Mouse (Mus musculus) left cerebral cortex, postnatal 25 days (tissue): ENCODE measurements around the gene Pamr1. TPM values are rescaled to one million over a fixed set of nuclear protein-coding genes. Genes with fewer than 3 reads are reported as not detected.

Experiments
- DNase-seq, 2 experiments: peaks; one replicate each; pipeline ENCODE4 v3.0.0; 2022; ENCODE audit warnings: low spot score in 2 of 2, mixed read lengths in 1 of 2
- intact Hi-C: fragments of 180-260 bp; cut with DNase I; formaldehyde crosslinking; loops from one replicate; pipeline ENCODE4 v1.15.1; 2025
- total RNA-seq, 2 experiments: library from RNA; stranded (reverse); gene quantifications; 2 replicates each; pipeline ENCODE4 v1.2.3; 2021

Gene Pamr1
- total RNA-seq, 2 experiments from 2014 or later: 35.2 to 36.6 TPM

DNA sequence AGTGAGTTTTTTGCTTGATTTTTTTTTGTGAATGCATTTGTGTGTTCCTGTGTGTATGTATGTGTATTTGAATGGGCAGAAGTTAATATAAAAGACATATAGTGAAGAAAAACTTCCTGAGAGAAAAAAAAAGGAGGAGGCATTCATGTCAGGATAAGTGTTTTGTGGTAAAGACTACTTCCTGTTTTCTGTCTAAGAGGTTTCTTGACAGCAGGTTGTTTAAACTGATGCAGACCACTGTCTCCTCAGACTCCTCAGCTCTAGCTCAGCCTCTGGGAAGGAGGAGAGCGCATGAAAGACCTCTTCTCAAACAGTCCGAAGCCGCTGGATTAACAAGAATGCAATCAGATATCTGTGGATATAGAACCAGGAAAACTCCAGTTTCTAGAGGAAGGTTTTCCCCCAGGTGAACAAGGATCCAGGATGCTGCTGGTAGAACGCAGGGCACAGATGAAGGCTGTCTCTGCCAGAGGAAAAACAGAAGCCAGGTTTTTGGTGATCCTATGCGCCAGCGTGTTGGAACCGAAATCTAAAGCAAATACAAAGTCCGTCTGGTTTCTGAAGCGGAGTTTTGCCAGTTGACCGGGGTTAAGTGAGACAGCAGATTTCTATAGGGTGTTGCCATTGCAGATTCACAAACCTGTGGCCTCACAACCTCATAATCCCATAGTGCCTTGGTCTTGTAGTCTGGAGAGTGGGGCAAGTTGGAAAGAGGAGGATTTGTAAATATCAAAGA is 45.8 kb downstream of the Pamr1 start:
- no peak for DNase-seq
- intact Hi-C loops: loop anchor here (5.0 kb wide), 2 partner anchors 37 to 147 kb away; no protein-coding TSS in a partner anchor

DNA sequence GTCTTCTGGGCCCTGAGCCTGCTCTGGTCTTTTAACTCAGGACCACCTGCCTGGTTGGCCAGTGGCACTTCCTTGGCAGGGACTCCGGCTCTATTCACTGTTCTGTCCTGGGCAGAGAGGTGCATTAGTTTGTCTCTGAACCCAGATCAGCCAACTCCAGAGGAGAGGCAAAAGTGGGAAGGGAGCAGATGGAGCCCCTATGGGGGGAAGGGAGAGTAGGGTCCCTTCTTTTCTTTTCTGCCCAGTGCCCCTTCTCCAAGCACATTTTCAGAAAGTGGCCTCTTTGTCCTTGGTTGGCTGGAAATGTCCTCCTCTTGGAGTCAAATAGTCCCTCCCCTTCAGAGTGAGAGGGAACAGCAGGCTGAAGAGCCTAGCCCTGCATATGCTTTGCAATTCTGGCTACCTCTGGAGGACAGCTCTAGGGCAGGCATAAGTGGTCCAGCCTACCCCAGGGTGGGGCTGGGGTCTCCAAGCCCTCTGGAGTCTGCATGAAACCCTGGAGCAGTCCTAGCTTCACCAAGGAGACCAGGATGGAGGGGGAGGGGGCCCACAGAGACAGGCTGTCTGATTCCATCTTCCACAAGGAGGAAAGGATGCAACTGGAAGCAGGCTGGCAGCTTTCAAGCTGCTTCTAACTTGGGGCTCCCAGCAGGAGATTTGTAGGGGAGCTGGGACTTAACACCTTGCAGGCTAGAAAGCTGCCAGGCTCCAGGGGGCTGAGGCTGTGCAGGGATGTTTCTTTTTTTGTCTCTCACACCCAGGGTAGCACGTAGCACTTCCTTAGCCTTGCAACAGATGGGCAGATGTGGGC is 49.3 kb downstream of the Pamr1 start:
- intact Hi-C loops: loop anchor here (5.0 kb wide), 2 partner anchors 33 to 143 kb away; no protein-coding TSS in a partner anchor

DNA sequence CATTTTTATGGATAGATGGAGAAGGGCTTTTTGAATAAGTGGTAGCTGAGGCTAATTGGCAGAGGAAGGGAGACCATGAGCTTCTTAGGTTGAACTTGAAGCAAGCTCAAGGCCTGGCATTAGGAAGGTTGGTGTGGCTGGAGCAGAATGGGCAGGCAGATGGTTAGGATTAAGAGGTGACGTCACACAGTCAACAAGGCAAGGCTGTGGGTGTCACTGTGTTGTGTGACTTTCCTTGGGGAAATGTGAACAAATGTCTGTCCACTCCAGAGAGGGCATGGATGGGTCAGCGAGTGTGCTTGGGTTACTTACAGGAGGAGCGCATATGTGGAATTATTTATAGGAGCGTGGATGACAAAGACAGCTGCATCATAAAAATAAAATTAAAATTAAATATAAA is 50.7 kb downstream of the Pamr1 start:
- intact Hi-C loops: no loop called here
- DNase-seq: no peak

More for the DNA sequence above, 49.3 kb downstream of the Pamr1 start:
- peak; percentile 75 to 97 for DNase-seq

DNA sequence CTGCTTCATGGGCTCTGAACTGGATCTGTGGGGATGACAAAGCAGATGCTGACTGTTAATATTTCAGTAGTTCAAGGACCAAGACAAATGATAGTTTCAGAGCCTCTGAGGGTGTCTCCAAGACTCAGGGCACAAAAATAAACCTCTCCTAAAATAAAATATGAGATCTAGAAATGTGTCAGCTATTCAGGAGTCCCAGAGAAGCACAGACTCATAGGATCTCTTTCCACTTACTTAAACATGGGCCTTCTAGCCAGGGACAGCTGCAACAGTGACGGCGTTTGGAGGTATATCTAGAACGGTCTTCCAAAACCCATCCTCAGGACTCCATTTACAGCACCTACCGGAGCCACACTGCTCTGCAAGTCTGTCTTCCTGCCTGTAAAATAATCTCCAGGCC is 60.7 kb downstream of the Pamr1 start:
- intact Hi-C loops: no loop called here
- DNase-seq: peak in 1 of 2 experiments; percentile 55

DNA sequence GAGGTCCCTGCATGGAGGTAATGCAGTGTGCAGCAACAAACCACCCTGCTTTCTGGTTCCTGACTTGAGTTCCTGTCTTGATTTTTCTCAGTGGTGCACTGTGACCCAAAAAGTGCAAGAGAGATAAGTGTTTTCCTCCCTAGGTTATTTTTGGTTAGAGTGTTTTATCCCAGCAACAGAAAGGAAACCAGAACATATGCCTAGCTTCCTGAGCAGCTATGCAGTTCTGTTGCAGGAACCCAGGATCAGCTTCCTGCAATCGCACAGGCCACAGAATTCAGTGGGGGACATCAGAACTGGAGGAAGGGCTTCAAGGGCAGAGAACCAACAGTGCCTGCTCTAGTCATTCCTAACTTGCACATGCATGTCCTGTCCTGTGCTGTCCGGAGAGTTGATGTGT is 66.8 kb downstream of the Pamr1 start:
- intact Hi-C loops: no loop called here
- DNase-seq: no peak

DNA sequence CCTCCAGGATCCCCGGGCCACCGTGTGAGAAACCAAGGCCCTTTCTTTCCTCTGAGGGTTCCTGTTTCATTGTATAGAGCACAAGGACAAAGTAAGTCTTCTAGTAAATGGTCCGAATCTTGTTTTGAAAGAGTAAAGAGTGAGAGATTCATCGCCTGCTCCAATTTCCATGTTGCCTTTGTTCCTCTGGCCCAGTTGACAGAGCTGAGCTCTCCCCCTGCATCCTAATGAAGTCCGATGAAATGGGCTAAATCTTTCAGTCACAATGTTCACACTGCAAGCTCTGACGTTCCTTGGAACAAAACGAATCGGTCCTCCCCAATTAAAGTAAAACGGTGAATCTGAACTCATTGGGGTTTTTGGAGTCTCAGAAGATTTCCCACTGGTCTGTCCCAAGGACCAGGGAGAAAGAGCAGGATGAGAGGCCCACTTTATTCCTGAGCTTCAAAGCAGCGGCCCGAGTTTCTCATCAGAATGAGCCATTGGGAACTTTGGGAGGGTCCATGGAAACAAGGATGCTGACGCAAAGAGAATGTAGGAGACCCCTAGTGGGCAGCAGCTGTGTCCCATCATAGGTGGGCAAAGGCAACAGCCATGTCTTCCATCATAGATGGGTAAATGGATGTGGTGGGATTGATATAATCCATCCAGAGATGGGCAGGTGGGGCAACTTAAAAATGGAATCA is 71.1 kb downstream of the Pamr1 start:
- peak in 1 of 2 experiments; percentile 62 for DNase-seq
- intact Hi-C loops: no loop called here

DNA sequence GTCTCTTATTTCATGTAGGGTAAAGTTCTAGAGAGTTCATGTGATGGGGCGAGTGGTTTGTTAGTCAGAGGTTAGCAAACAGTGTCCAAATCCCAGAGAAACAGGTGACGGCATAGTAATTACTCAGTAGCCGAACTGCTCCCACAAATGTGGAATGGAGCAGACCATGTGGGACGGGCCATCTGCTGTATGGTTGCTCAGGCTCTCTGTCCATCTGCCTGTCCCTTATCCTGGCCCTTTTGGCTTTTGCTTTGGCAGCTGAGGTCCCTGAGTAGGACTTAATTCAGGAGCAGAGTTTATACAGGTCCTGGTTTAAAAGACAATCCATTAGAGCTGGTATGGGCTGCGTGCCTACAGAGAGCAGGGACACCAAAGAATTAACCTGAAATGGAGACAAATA is 72.4 kb downstream of the Pamr1 start:
- intact Hi-C loops: loop anchor here (2.0 kb wide), 1 partner anchor 37 kb away; the partner anchor contains the start of gene Slc1a2
- no peak for DNase-seq

DNA sequence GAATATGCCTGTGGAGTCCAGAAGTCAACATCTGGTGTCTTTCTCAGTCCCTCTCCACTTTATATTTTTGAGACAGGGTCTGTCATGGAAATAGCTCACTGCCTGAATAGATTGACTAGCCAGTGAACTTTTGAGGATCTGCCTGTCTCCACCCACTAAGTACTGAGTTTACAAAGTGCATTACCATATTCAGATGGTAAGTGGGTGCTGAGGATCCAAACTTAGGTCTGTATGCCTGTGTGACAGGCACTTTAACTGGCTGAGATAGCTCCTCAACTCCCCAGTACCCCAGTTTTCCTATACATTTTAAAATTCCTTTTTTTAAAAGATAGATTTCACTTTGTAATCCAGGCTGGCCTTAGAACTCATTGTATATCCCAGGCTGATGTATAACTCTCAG is 73.1 kb downstream of the Pamr1 start:
- peak in 1 of 2 experiments; percentile 82 for DNase-seq
- intact Hi-C loops: loop anchor here (2.0 kb wide), 1 partner anchor 36 kb away; the partner anchor contains the start of gene Slc1a2

DNA sequence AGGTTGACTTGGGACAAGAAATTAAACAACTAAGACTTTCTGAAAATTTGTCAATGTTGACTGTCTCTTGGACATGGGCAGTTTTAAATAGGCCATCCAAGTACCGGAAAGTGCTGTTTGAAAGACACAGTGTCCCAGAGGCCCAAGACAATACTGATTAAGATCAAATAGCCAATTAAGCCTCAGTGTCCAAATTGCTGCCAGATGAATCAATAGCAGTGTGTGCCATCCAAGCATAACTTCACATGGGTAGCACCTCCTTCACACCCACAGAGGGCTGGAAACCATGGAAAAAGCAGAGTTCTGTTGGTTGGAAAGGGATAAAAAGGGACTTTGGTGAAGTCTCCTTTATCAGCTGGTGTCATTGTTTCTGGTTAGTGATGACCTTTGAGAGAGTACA is 74.7 kb downstream of the Pamr1 start:
- DNase-seq: peak in 1 of 2 experiments; percentile 48
- intact Hi-C loops: no loop called here

DNA sequence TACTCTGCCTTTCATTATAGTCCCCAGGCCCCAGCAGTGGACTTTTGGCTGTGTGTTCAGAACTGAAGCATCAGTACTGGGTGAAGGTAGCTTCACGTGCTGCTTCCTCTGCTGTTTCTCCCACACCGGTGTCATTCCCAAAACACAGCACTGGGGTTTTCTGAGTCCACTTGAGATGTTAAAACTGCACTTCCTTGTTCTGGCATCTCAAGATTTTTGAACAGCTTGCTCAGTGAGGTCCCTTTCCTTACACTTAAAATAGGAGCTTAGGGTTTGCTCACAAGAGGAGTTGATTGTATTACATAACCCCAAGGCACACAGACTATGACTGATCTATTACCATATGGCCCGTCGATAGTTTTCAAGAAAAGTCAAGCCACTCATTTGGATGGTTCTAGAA is 82.5 kb downstream of the Pamr1 start:
- DNase-seq: peak in 1 of 2 experiments; percentile 74

DNA sequence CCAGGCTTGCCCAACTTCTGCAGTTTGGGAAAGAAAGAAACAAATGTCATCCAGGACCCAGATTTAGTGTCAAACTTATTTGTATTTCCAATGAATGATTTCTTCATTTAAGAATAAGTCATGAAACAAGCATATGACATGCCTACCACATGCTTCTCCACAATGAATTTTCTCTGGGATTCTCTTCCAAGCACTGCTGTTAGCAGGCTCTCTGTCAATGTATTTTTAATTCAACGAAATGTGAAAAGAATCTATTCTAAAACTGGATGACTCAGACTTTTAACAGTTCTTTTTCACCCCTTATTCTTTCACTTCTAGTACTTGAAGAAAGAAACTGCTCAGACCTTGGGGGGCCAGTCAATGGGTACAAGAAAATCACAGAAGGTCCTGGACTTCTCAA is 84.2 kb downstream of the Pamr1 start:
- DNase-seq: peak in 1 of 2 experiments; percentile 75

More for the DNA sequence above, 82.5 kb downstream of the Pamr1 start:
- intact Hi-C loops: loop anchor here (5.0 kb wide), 1 partner anchor 35 kb away; no protein-coding TSS in a partner anchor

DNA sequence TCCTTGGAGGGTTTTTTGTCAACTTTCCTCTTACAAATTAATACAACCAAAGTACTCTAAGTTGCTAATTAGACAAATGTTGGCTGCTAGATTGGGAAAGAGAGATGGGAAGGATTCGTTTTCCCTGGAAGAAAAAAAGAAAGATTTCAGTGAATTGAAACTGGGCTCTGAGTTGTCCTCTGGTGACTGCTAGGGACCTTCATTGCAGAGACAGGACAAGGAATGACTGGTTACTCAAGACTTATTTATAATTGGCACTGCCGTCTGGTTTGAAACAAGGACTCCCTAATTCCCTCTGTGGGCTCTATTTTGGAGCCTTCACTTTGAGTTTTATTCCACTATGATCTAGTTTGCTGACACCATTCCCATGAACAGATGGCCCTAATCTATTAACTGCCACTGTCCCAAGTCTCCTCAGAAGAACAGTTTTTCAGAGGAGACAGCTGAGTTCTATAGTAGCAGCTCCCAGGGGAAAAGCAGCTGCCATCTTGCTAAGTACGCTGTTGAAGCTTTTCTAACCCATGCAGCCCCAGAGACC is 85.8 kb downstream of the Pamr1 start:
- intact Hi-C loops: loop anchor here (1.0 to 2.0 kb wide), 5 partner anchors 13 to 307 kb away; partner anchors contain the start of gene Slc1a2
- DNase-seq: peak in 1 of 2 experiments; percentile 62

More for the DNA sequence above, 84.2 kb downstream of the Pamr1 start:
- intact Hi-C loops: loop anchor here (2.0 to 5.0 kb wide), 5 partner anchors 15 to 309 kb away; no protein-coding TSS in a partner anchor

DNA sequence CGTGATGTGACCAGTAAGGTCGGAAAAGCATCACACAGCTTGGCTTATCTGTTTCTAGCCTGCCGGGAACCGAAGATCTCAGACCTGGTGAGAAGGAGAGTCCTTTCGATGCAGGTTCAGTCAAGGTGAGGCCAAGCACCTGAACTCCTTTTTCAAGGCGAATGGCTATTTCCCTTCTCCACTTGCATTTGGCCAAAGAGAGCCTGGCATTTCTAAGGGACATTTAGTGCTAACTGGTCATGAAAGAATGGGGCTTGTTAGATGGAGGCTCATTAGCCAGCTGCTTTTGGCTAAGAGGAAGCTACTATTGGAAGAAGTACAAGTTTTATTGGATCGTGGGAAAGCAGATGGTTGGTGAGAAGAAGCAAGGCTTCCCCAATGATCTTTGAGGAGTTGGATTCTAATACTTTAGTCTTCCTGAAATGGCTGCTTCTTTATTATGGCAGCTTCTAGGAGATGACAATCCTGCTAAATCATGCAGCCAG is 86.3 kb downstream of the Pamr1 start:
- DNase-seq: peak in 1 of 2 experiments; percentile 65
- intact Hi-C loops: loop anchor here (1.0 kb wide), 1 partner anchor 22 kb away; the partner anchor contains the start of gene Slc1a2

DNA sequence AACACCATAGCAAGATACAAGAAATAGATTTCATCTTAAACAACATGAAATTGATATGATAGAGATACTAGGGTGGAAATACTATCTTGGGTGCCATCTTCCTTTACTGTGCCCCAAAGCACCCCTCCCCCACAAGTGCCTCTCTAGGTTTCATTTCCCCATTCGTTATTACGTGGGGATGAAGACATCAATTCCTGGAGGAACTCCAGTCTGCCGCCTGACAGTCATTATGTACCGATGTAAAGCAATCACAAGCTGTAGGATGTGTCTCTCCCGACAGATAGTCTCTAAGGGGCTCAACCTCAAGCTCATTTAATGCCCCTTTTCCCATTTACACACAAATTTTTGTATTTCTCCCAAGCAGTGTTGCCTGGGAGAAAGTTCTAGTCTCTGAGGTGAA is 88.3 kb downstream of the Pamr1 start:
- no peak for DNase-seq
- intact Hi-C loops: no loop called here

DNA sequence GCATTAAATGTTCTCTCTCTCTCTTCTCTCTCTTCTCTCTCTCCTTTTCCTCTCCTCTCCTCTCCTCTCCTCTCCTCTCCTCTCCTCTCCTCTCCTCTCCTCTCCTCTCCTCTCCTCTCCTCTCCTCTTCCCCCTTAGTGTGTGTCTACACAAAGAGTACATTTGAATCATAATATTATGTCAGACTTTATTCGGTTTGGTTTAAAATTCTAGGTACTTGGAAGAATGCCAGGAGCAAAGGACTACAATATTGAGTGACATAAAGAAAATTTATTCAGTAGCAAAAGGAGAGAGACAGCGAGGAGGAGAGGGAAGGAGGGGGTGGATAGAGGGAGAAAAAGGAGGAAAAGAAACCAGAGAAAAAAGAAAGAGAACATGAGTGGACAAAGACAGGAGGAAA is 88.9 kb downstream of the Pamr1 start:
- no peak for DNase-seq
- intact Hi-C loops: no loop called here

DNA sequence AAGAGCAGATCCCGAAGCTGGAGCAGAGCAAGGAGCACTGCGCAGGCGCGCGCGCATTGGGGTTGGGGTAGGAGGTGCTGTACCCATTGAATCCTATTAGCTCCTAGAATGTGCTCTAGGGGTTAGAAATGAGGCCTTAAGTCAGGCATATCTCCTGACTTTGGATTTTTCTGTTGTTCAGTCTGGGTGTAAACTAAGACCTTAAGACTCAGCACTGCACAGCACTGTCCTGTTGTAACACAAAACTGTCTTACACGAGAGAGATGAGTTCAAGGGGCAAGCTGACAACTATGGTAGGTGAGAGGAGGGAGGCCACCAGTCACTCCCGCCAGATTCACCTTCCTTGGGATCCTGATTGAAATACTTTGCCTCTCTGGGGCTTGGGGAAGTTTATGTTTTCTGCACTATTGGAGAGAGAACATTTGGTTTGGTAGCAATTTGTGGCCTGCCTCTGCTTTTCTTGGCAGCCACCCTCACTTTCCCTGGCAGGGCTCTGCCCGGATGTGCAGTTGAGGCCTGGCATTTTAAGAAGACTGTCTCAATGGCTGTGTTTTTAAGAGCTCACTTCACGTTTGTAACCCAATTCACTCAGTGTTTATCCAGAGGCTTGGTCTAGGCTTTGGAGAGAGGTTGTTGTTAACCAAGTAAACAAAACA is 99.2 kb downstream of the Pamr1 start:
- intact Hi-C loops: loop anchor here (2.0 kb wide), 1 partner anchor 14 kb away; no protein-coding TSS in a partner anchor
- peak; percentile 60 to 88 for DNase-seq

DNA sequence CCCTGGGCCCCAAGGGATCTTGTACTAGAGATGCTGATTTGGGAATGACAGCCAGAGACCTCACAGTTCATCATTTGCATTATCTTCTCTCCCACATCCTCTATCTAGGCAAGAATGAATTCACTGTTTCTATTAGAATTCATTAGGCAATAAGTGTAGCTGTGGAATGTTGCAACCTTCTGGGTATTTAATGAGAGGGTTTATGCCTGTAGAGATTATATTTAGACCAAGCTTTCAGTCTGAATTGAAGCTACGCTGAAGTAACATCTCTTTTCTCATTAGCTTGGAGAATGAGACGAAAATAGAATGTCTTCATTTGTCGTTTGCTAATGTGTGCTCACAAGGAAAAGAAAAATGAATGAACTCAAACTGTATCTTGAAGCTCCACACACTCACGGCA is 100.5 kb downstream of the Pamr1 start:
- DNase-seq: no peak
- intact Hi-C loops: no loop called here

DNA sequence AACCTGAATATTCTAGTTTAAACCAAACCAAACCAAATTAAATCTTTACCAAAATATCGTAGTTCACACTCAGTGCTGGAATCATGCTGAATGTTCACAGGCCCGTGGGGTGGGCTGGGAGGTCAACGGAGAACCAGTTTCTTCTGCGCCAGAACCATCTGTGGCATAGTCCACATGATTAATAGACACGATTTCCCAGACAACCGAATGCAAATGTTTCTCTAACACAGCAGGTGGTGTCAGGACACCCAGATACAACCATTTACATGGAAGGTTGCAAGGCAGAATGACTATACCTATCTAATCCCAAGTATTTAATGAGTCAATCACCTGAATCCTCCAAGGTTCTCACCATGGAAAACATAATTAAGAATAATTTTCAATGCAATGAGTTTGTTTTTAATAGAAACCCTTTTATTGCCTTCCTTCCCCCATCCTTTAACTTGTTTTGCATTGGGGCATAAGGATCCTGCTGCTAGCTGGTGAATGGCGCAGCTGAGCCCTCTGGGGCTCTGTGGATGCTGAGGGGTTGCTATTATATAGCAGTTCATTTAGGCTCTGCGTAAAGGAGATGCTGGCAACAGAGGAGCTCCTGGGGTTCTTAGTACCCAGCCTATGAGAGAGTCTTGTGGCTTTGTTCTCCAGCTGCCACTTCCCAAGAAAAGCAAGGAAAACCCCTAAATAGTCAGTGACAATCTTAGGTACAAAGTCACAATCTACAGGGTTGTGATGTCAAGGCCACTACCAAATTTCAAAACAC is 106.3 kb downstream of the Pamr1 start:
- intact Hi-C loops: loop anchor here (5.0 kb wide), 1 partner anchor 749 kb away; no protein-coding TSS in a partner anchor
- DNase-seq: no peak
